Mouse (Mus musculus) midbrain, embryonic 16.5 days (tissue): ENCODE measurements around the gene Gm29797. TPM values are rescaled to one million over a fixed set of nuclear protein-coding genes. Genes with fewer than 3 reads are reported as not detected.

Source experiments
- ATAC-seq: fragments of 200-750 bp; cut with Nextera tagmentation; 2 replicates; pipeline ENCODE4 v1.8.0; 2017; ENCODE audit warnings: moderate TSS enrichment
- H3K27ac ChIP-seq: fragments of 300-500 bp; sonication (generic); 2 replicates; pipeline ENCODE4 v1.5.1; 2014; ENCODE audit warnings: mild to moderate bottlenecking, low read length, mixed read lengths
- H3K27me3 ChIP-seq: fragments of 300-500 bp; sonication (generic); 2 replicates; pipeline ENCODE4 v1.6.1; 2014; ENCODE audit warnings: low read depth, low read length, mixed read lengths; ENCODE audit not compliant: control insufficient read depth, insufficient read depth
- H3K36me3 ChIP-seq: fragments of 300-500 bp; sonication (generic); 2 replicates; pipeline ENCODE4 v1.6.1; 2014; ENCODE audit warnings: mild to moderate bottlenecking, low read length, moderate library complexity, mixed read lengths; ENCODE audit not compliant: control insufficient read depth, insufficient read depth
- H3K4me1 ChIP-seq: fragments of 300-500 bp; sonication (generic); 2 replicates; pipeline ENCODE4 v1.6.1; 2014; ENCODE audit warnings: mild to moderate bottlenecking, low read length, mixed read lengths; ENCODE audit not compliant: control insufficient read depth, insufficient read depth
- H3K4me2 ChIP-seq: fragments of 300-500 bp; sonication (generic); 2 replicates; pipeline ENCODE4 v1.6.1; 2014; ENCODE audit warnings: mild to moderate bottlenecking, low read length, mixed read lengths
- H3K4me3 ChIP-seq: fragments of 300-500 bp; sonication (generic); 2 replicates; pipeline ENCODE4 v1.5.1; 2014; ENCODE audit warnings: low read depth, mild to moderate bottlenecking, low read length, moderate library complexity, mixed read lengths
- H3K9ac ChIP-seq: fragments of 300-500 bp; sonication (generic); 2 replicates; pipeline ENCODE4 v1.6.1; 2014; ENCODE audit warnings: low read depth, low read length, mixed read lengths
- H3K9me3 ChIP-seq: fragments of 300-500 bp; sonication (generic); replicated peaks from 2 replicates; pipeline ENCODE4 v1.6.1; 2014; ENCODE audit warnings: mild to moderate bottlenecking, low read length, mixed read lengths; ENCODE audit not compliant: control insufficient read depth, poor library complexity, severe bottlenecking
- WGBS: fragments of 180-500 bp; shearing (Covaris S2); extraction: QIAGEN DNeasy Blood & Tissue Kit; methylation state at CpG from one replicate; pipeline ENCODE4 v1.1.7; 2014; 5-methylcytosine and 5-hydroxymethylcytosine counted together
- polyA plus RNA-seq: library from polyadenylated mRNA; unstranded; fragments of >200 nt; fragmentation: Nextera tagmentation; extraction: Ambion mirVana; gene quantifications from 2 replicates; pipeline ENCODE4 v1.2.1, GENCODE M21; 2015

The Gm29797 gene
- polyA plus RNA-seq, 1 experiment from 2014 or later = 0.25 TPM

- no peak overlapping the region for H3K4me3 ChIP-seq
- ATAC-seq = no peak
- 61% methylated on average over 3 of the region's 3 CpGs for WGBS
- no peak overlapping the region for H3K27ac ChIP-seq
- no peak overlapping the region for H3K4me2 ChIP-seq
- H3K9me3 ChIP-seq = no peaks in the 10 kb centered on the region
- peaks cover 19% of the 10 kb centered on the region for H3K4me1 ChIP-seq
- H3K36me3 ChIP-seq = no peaks in the 10 kb centered on the region
- H3K9ac ChIP-seq = no peak overlapping the region
- H3K27me3 ChIP-seq = peaks cover 13% of the 10 kb centered on the region
Measured at GRCm38 (mm10) chr2:181677755-181678098, 20.9 kb downstream of the Gm29797 start.

GRCm38 (mm10) chr2:181678780-181679179, 21.9 kb downstream of the Gm29797 start:
- Histone ChIP-seq H3K9me3 (no peaks in the 10 kb centered on the region), H3K27ac (no peak overlapping the region), H3K9ac (no peak overlapping the region), H3K4me3 (no peak overlapping the region), H3K36me3 (no peaks in the 10 kb centered on the region), H3K27me3 (peaks cover 3% of the 10 kb centered on the region; the same call in 1 of the 2 replicates), H3K4me1 (peaks cover 19% of the 10 kb centered on the region), H3K4me2 (no peak overlapping the region)
- WGBS = 59% methylated on average over 1 of the region's 1 CpGs
- peak; percentile 39 for ATAC-seq

- H3K4me3 ChIP-seq = peak within 1 kb of the TSS; percentile 65
- H3K4me1 ChIP-seq = peaks cover 19% of the 10 kb centered on the region
- WGBS = under 1% methylated on average over 65 of the region's 69 CpGs
- no peaks in the 10 kb centered on the region for H3K9me3 ChIP-seq
- no peaks in the 10 kb centered on the region for H3K27me3 ChIP-seq
- H3K4me2 ChIP-seq = peak within 1 kb of the TSS; percentile 66
- ATAC-seq = peak; percentile 66
- no peaks in the 10 kb centered on the region; the same call in 1 of the 2 replicates for H3K36me3 ChIP-seq
- peak within 1 kb of the TSS; percentile 77 for H3K27ac ChIP-seq
- peak within 1 kb of the TSS; percentile 79 for H3K9ac ChIP-seq
Measured at GRCm38 (mm10) chr2:181679951-181680715, 23.3 kb downstream of the Gm29797 start, which contains the start of gene Tcea2. Gene Tcea2 (plus strand): TSS chr2:181680310.

- H3K9me3 ChIP-seq = no peaks in the 10 kb centered on the region
- 15% methylated on average over 7 of the region's 7 CpGs for WGBS
- peaks cover 14% of the 10 kb centered on the region for H3K4me1 ChIP-seq
- ATAC-seq = peak; percentile 26; the same call in 1 of the 2 replicates
- peak overlapping the region; percentile 66 for H3K4me2 ChIP-seq
- H3K4me3 ChIP-seq = peak overlapping the region; percentile 65
- peak overlapping the region; percentile 77 for H3K27ac ChIP-seq
- H3K9ac ChIP-seq = peak overlapping the region; percentile 79
- no peaks in the 10 kb centered on the region for H3K27me3 ChIP-seq
- no peaks in the 10 kb centered on the region; the same call in 1 of the 2 replicates for H3K36me3 ChIP-seq
Measured at GRCm38 (mm10) chr2:181680716-181681117, 23.9 kb downstream of the Gm29797 start.

GRCm38 (mm10) chr2:181681978-181682377, 25.1 kb downstream of the Gm29797 start:
- Histone ChIP-seq H3K9me3 (no peaks in the 10 kb centered on the region), H3K4me1 (peaks cover 13% of the 10 kb centered on the region), H3K27ac (no peak overlapping the region), H3K27me3 (no peaks in the 10 kb centered on the region), H3K36me3 (peaks cover 5% of the 10 kb centered on the region), H3K4me3 (no peak overlapping the region), H3K4me2 (no peak overlapping the region), H3K9ac (no peak overlapping the region)
- ATAC-seq = no peak
- WGBS = 93% methylated on average over 1 of the region's 1 CpGs

GRCm38 (mm10) chr2:181683381-181683780, 26.5 kb downstream of the Gm29797 start:
- Histone ChIP-seq H3K4me2 (no peak overlapping the region), H3K4me1 (peaks cover 13% of the 10 kb centered on the region), H3K9me3 (no peaks in the 10 kb centered on the region), H3K4me3 (no peak overlapping the region), H3K27ac (no peak overlapping the region), H3K9ac (no peak overlapping the region), H3K27me3 (no peaks in the 10 kb centered on the region), H3K36me3 (peaks cover 10% of the 10 kb centered on the region)
- ATAC-seq = no peak
- 75% methylated on average over 4 of the region's 4 CpGs for WGBS

GRCm38 (mm10) chr2:181684713-181685112, 27.9 kb downstream of the Gm29797 start:
- peaks cover 11% of the 10 kb centered on the region for H3K4me1 ChIP-seq
- ATAC-seq = no peak
- H3K27me3 ChIP-seq = no peaks in the 10 kb centered on the region
- WGBS = 83% methylated on average over 1 of the region's 1 CpGs
- no peaks in the 10 kb centered on the region for H3K9me3 ChIP-seq
- peaks cover 10% of the 10 kb centered on the region for H3K36me3 ChIP-seq
- H3K9ac ChIP-seq = no peak overlapping the region
- H3K27ac ChIP-seq = no peak overlapping the region
- H3K4me3 ChIP-seq = no peak overlapping the region
- H3K4me2 ChIP-seq = no peak overlapping the region

GRCm38 (mm10) chr2:181685686-181686085, 28.9 kb downstream of the Gm29797 start:
- peaks cover 10% of the 10 kb centered on the region for H3K36me3 ChIP-seq
- H3K9me3 ChIP-seq = no peaks in the 10 kb centered on the region
- ATAC-seq = no peak
- no peaks in the 10 kb centered on the region for H3K27me3 ChIP-seq
- no peak overlapping the region for H3K9ac ChIP-seq
- peaks cover 10% of the 10 kb centered on the region for H3K4me1 ChIP-seq
- H3K27ac ChIP-seq = no peak overlapping the region
- H3K4me2 ChIP-seq = no peak overlapping the region
- no peak overlapping the region for H3K4me3 ChIP-seq
- WGBS = 95% methylated on average over 4 of the region's 4 CpGs

GRCm38 (mm10) chr2:181687586-181687985, 30.8 kb downstream of the Gm29797 start:
- Histone ChIP-seq H3K27me3 (no peaks in the 10 kb centered on the region), H3K36me3 (peaks cover 10% of the 10 kb centered on the region), H3K4me3 (no peak overlapping the region), H3K9ac (no peak overlapping the region), H3K4me2 (no peak overlapping the region), H3K27ac (no peak overlapping the region), H3K9me3 (no peaks in the 10 kb centered on the region), H3K4me1 (peaks cover 8% of the 10 kb centered on the region)
- 99% methylated on average over 8 of the region's 8 CpGs for WGBS
- ATAC-seq = no peak
